In the genomic region with DNA sequence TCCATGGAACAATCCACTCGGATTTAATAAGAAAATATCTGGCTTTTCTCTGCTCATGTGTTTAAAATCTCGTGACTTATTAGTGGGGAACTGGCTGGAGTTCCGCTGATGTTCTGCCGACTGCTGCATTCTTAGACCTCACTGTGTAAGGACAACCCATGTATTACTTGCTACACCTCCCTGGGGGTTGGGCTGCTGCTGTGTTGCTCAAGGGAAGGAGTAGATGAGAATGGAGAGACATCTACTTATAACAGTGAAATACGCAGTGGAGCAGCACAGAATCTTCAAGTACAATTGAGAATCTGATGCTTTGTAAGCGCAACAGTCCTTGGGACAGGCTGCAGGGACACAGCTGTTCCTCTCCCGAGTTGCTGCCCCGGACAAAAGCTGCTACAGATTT, we compare ENCODE assay signal across 9 mouse cellular contexts.
DNase-seq lines count a peak whose midpoint lies in the region; ATAC-seq and TF ChIP-seq lines count a peak whose summit lies in the region.
"Had no signal": no experiment of that assay in that cellular context is flagged by ENCODE, and none has a peak within 500 bp of the region (broad histone marks: within the 10 kb centered on the region; RNA-seq: fewer than 3 reads in every experiment).

No protein-coding gene starts in this region.

- no peaks in the 10 kb centered on the region for H3K36me3 ChIP-seq in E14TG2a.4 (ENCODE audit: insufficient read depth, low read length)
- no peaks in the 10 kb centered on the region for H3K36me3 ChIP-seq in intestine, embryonic 15.5 days
- H3K36me3 ChIP-seq in liver, embryonic 16.5 days (ENCODE audit: control insufficient read depth, insufficient read depth) = no peaks in the 10 kb centered on the region
- no peaks in the 10 kb centered on the region for H3K36me3 ChIP-seq in neural tube, embryonic 15.5 days
- H3K36me3 ChIP-seq: liver, embryonic 13.5 days had no signal

- peak; percentile 84 for ATAC-seq in intestine, embryonic 15.5 days
- ATAC-seq in liver, embryonic 16.5 days (ENCODE audit: low read depth) = peak; percentile 30; the same call in 1 of the 2 replicates
- ATAC-seq in neural tube, embryonic 15.5 days (ENCODE audit: low FRiP score) = no peak

- WGBS in intestine, embryonic 15.5 days = 28% methylated on average over 8 of the region's 8 CpGs
- WGBS in liver, embryonic 16.5 days (ENCODE audit: insufficient replicate concordance) = 59% methylated on average over 8 of the region's 8 CpGs
- 35% methylated on average over 8 of the region's 8 CpGs for WGBS in neural tube, embryonic 15.5 days

- no peak for TF ChIP-seq CTCF in E14TG2a.4 (conservative IDR thresholded peaks at IDR 0.05; ENCODE audit: low read length)

- H3K4me1 ChIP-seq in E14TG2a.4 (replicated peaks; ENCODE audit: low read depth, low read length) = peaks cover 52% of the 10 kb centered on the region
- peaks cover 18% of the 10 kb centered on the region for H3K4me1 ChIP-seq in intestine, embryonic 15.5 days (replicated peaks)
- no peaks in the 10 kb centered on the region for H3K4me1 ChIP-seq in liver, embryonic 16.5 days (ENCODE audit: control insufficient read depth, low read depth, low read length)
- H3K4me1 ChIP-seq in neural tube, embryonic 15.5 days = peaks cover 22% of the 10 kb centered on the region
- H3K4me1 ChIP-seq: liver, embryonic 13.5 days had no signal

- no peaks in the 10 kb centered on the region for H3K27me3 ChIP-seq in E14TG2a.4 (ENCODE audit: insufficient read depth, low read length)
- no peaks in the 10 kb centered on the region for H3K27me3 ChIP-seq in intestine, embryonic 15.5 days (replicated peaks)
- H3K27me3 ChIP-seq in liver, embryonic 16.5 days (ENCODE audit: control insufficient read depth, insufficient read depth, low read depth, low read length) = no peaks in the 10 kb centered on the region
- no peaks in the 10 kb centered on the region for H3K27me3 ChIP-seq in neural tube, embryonic 15.5 days (replicated peaks)
- H3K27me3 ChIP-seq: liver, embryonic 13.5 days had no signal

- DNase-seq in adrenal gland, adult 8-10 months = peak; percentile 42
- peak; percentile 46 for DNase-seq in gastrocnemius, postnatal 10 days
- DNase-seq in thymus, adult 18-20 months = no peak
- DNase-seq in cerebellum, postnatal 14 days = no peak
- DNase-seq: liver, embryonic 13.5 days had no signal

- no peaks in the 10 kb centered on the region for H3K9me3 ChIP-seq in E14TG2a.4 (ENCODE audit: low read length)
- H3K9me3 ChIP-seq in intestine, embryonic 15.5 days = no peaks in the 10 kb centered on the region
- H3K9me3 ChIP-seq in liver, embryonic 16.5 days (replicated peaks; ENCODE audit: control insufficient read depth, low read length) = no peaks in the 10 kb centered on the region
- no peaks in the 10 kb centered on the region for H3K9me3 ChIP-seq in neural tube, embryonic 15.5 days (replicated peaks)
- H3K9me3 ChIP-seq: liver, embryonic 13.5 days had no signal

- H3K9ac ChIP-seq in intestine, embryonic 15.5 days = no peak overlapping the region
- no peak overlapping the region for H3K9ac ChIP-seq in liver, embryonic 16.5 days (ENCODE audit: low read depth, low read length)
- no peak overlapping the region for H3K9ac ChIP-seq in neural tube, embryonic 15.5 days (replicated peaks)
- H3K9ac ChIP-seq: liver, embryonic 13.5 days had no signal

- H3K4me3 ChIP-seq in E14TG2a.4 (replicated peaks; ENCODE audit: low read length) = peak overlapping the region; percentile 57
- no peak overlapping the region for H3K4me3 ChIP-seq in intestine, embryonic 15.5 days (replicated peaks)
- peak overlapping the region; percentile 11; the same call in 1 of the 2 replicates for H3K4me3 ChIP-seq in liver, embryonic 16.5 days (ENCODE audit: low read depth, low read length)
- no peak overlapping the region for H3K4me3 ChIP-seq in neural tube, embryonic 15.5 days (replicated peaks)
- H3K4me3 ChIP-seq: liver, embryonic 13.5 days had no signal

- peak overlapping the region; percentile 1 for H3K27ac ChIP-seq in intestine, embryonic 15.5 days
- H3K27ac ChIP-seq in liver, embryonic 16.5 days (ENCODE audit: low read length) = 0 out of 2 replicates have a peak overlapping the region, but pooled peaks have one; percentile 37
- 0 out of 2 replicates have a peak overlapping the region, but pooled peaks have one; percentile 1 for H3K27ac ChIP-seq in neural tube, embryonic 15.5 days (replicated peaks)
- H3K27ac ChIP-seq: liver, embryonic 13.5 days had no signal

- peak overlapping the region; percentile 40 for H3K4me2 ChIP-seq in intestine, embryonic 15.5 days (replicated peaks)
- H3K4me2 ChIP-seq in liver, embryonic 16.5 days (ENCODE audit: low read depth, low read length) = no peak overlapping the region
- no peak overlapping the region for H3K4me2 ChIP-seq in neural tube, embryonic 15.5 days
- H3K4me2 ChIP-seq: liver, embryonic 13.5 days had no signal

Comparison
In these comparisons a context has a peak if more than half of its experiments do, and no peak if none do; other contexts are left out.
1. H3K4me3 ChIP-seq: peak in E14TG2a.4 (single experiment) and liver, embryonic 16.5 days (single experiment); none in intestine, embryonic 15.5 days (single experiment) and neural tube, embryonic 15.5 days (single experiment).
2. DNase-seq: peak in adrenal gland, adult 8-10 months (single experiment) and gastrocnemius, postnatal 10 days (single experiment); none in thymus, adult 18-20 months (0 of 2) and cerebellum, postnatal 14 days (0 of 2).
3. Peak in every context shown above with its lines, with median percentiles within 50 percentile points of each other: H3K27ac ChIP-seq.